Mouse (Mus musculus) olfactory bulb, adult 2 months (tissue): ENCODE data around the gene Rorc.

Experiments
- CTCF ChIP-seq: fragments of 200-500 bp; IDR thresholded peaks from 2 replicates; pipeline ENCODE4 v1.5.1; 2012; ENCODE audit warnings: low read depth, mild to moderate bottlenecking, low read length, moderate library complexity; ENCODE audit not compliant: insufficient read depth
- POLR2A ChIP-seq: fragments of 200-500 bp; IDR thresholded peaks from 2 replicates; pipeline ENCODE4 v1.6.1; 2012; ENCODE audit warnings: mild to moderate bottlenecking, low read depth, low read length, moderate library complexity; ENCODE audit not compliant: insufficient read depth

GRCm38 (mm10) chr3:94362138-94362537, 10.5 kb upstream of the Rorc start, which contains the start of gene C2cd4d:
- TF ChIP-seq CTCF, result no peak
- no peak for TF ChIP-seq POLR2A
